Mouse (Mus musculus) liver, embryonic 13.5 days (tissue): ENCODE data around the gene Myh14. TPM values are rescaled to one million over a fixed set of nuclear protein-coding genes. Genes with fewer than 3 reads are reported as not detected.

Experiments used
- ATAC-seq: fragments of 200-750 bp; cut with Nextera tagmentation; 2 replicates; pipeline ENCODE4 v1.8.0; 2017; ENCODE audit warnings: low read depth, mild to moderate bottlenecking, moderate number of reproducible peaks, moderate library complexity
- DNase-seq: peaks from one replicate; pipeline ENCODE4 v3.0.0; 2022
- H3K27ac ChIP-seq: fragments of 300-500 bp; sonication (generic); 2 replicates; pipeline ENCODE4 v1.5.1; 2015; ENCODE audit warnings: moderate library complexity, mild to moderate bottlenecking, inconsistent platforms
- H3K27me3 ChIP-seq: fragments of 300-500 bp; sonication (generic); 2 replicates; pipeline ENCODE4 v1.6.1; 2015; ENCODE audit warnings: mild to moderate bottlenecking, inconsistent platforms
- H3K36me3 ChIP-seq: fragments of 300-500 bp; sonication (generic); 2 replicates; pipeline ENCODE4 v1.6.1; 2015; ENCODE audit warnings: mild to moderate bottlenecking, inconsistent platforms
- H3K4me1 ChIP-seq: fragments of 300-500 bp; sonication (generic); replicated peaks from 2 replicates; pipeline ENCODE4 v1.6.1; 2015; ENCODE audit warnings: inconsistent platforms
- H3K4me2 ChIP-seq: fragments of 300-500 bp; sonication (generic); 2 replicates; pipeline ENCODE4 v1.6.1; 2015; ENCODE audit warnings: inconsistent platforms, mild to moderate bottlenecking, moderate library complexity
- H3K4me3 ChIP-seq: fragments of 300-500 bp; sonication (generic); replicated peaks from 2 replicates; pipeline ENCODE4 v1.5.1; 2015; ENCODE audit warnings: mild to moderate bottlenecking, inconsistent platforms
- H3K9ac ChIP-seq: fragments of 300-500 bp; sonication (generic); 2 replicates; pipeline ENCODE4 v1.6.1; 2015; ENCODE audit warnings: mild to moderate bottlenecking, inconsistent platforms
- H3K9me3 ChIP-seq: fragments of 300-500 bp; sonication (generic); replicated peaks from 2 replicates; pipeline ENCODE4 v1.6.1; 2016; ENCODE audit warnings: inconsistent platforms
- WGBS: fragments of 180-500 bp; shearing (Covaris S2); methylation state at CpG from one replicate; pipeline ENCODE4 v1.1.7; 2015; ENCODE audit not compliant: insufficient replicate concordance; 5-methylcytosine and 5-hydroxymethylcytosine counted together
- polyA plus RNA-seq: library from polyadenylated mRNA; unstranded; fragments of >200 nt; fragmentation: Nextera tagmentation; extraction: Ambion mirVana; gene quantifications from 2 replicates; pipeline ENCODE4 v1.2.1, GENCODE M21; 2015

Myh14 gene
- polyA plus RNA-seq, 1 experiment from 2014 or later: 0.31 TPM

DNA sequence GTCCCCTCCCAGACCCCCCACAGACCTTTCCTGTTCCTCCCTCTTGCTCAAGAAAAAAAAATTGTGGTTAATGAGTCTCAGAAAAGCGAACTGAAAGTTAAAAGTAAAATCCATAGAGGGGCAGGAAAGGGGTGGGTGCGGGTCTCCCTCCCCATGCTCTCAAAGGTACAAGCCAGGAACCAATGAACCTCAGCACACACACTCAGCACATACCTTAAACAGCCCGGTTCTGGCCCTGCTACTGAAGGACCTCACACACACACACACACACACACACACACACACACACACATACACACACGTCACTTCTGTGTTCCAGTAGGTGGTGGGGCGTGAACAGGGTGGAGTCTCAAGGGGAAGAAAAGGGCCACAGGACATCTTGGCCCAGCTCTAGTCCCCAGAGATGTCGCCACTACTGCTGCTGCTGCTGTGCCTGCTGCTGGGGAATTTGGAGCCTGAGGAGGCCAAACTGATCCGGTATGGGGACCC lies 98.4 kb downstream of the Myh14 start, which contains the start of gene Napsa:
TSS of gene Napsa (plus strand) at position 168 of the 489 bp plus-strand sequence.
- no peak within 1 kb of the TSS for H3K9ac ChIP-seq
- no peak within 1 kb of the TSS for H3K4me3 ChIP-seq
- 17% methylated on average over 7 of the region's 7 CpGs for WGBS
- H3K36me3 ChIP-seq: no peaks in the 10 kb centered on the region
- H3K27me3 ChIP-seq: peaks cover 5% of the 10 kb centered on the region; the same call in 1 of the 2 replicates
- H3K4me1 ChIP-seq: no peaks in the 10 kb centered on the region
- no peaks in the 10 kb centered on the region for H3K9me3 ChIP-seq
- H3K4me2 ChIP-seq: no peak within 1 kb of the TSS
- DNase-seq (no peak), ATAC-seq (no peak)
- no peak within 1 kb of the TSS for H3K27ac ChIP-seq

DNA sequence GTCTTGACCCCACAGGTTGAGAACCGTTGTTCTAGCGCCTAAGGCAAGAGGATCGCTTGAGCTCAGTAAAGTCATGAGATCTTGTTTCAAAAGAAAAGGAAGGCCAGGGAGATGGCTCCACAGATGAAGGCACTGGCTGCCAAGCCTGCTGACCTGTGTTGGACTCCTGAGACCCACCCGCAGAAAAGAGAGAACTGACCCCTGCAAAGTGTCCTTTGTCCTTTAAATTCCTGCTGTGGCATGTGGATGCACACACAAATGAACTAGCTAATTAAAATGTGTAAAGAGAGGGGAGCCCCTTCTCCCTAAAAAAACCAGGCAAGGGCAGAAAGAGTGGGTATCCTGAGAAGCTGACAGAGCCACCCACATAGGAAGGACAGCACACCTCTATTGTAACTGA lies 98.8 kb downstream of the Myh14 start:
- Histone ChIP-seq H3K27ac (no peak overlapping the region), H3K36me3 (no peaks in the 10 kb centered on the region), H3K4me2 (no peak overlapping the region), H3K4me3 (no peak overlapping the region), H3K27me3 (peaks cover 5% of the 10 kb centered on the region; the same call in 1 of the 2 replicates), H3K9ac (no peak overlapping the region), H3K9me3 (no peaks in the 10 kb centered on the region), H3K4me1 (no peaks in the 10 kb centered on the region)
- ATAC-seq (no peak), DNase-seq (no peak)
- WGBS: 70% methylated on average over 4 of the region's 4 CpGs

DNA sequence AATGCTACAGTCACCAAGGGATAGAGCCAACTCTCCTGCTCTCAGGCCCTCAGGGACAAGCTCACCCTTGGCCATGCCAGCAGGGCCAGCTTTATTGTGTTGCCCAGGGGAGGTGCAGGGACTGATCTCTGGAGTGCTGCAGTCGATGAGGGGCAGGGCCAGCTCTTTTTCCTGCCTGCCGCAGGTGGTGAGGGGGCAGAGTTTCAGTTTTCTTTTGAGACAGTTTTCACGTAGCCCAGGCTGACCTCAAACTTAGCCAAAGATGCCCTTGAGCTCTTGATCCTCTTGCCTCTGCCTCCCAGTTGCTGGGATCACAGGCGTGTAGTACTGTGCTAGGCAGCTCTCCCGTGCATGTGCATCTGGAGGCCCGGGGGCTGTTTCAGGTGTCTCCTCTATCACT lies 99.7 kb downstream of the Myh14 start:
- ATAC-seq (no peak), DNase-seq (no peak)
- Histone ChIP-seq H3K4me3 (no peak overlapping the region), H3K9me3 (no peaks in the 10 kb centered on the region), H3K4me2 (no peak overlapping the region), H3K27me3 (peaks cover 7% of the 10 kb centered on the region; the same call in 1 of the 2 replicates), H3K27ac (no peak overlapping the region), H3K36me3 (no peaks in the 10 kb centered on the region), H3K9ac (no peak overlapping the region), H3K4me1 (no peaks in the 10 kb centered on the region)
- 60% methylated on average over 6 of the region's 6 CpGs for WGBS

DNA sequence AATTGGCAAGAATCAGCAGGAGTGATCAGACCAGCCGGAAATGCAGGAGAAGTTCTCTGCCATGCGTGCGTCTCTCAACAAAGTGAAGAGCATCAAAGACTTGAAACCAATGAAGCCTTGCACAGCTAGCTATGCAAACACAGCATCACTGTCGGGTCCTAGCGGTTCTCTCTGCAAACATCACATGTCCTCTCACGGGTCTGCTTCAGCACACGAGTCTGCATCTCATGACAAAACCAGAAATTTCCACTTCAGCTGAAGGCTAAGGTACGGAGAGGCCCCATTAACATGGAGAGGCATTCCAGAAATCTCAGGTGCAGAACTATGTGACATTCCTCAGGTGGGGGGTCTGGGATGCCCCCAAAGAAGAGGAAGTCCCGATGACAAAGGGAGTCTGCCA lies 101.8 kb downstream of the Myh14 start:
- Histone ChIP-seq H3K9ac (no peak overlapping the region), H3K36me3 (no peaks in the 10 kb centered on the region), H3K27ac (no peak overlapping the region), H3K4me3 (no peak overlapping the region), H3K4me1 (no peaks in the 10 kb centered on the region), H3K4me2 (no peak overlapping the region), H3K27me3 (peaks cover 10% of the 10 kb centered on the region; the same call in 1 of the 2 replicates), H3K9me3 (no peaks in the 10 kb centered on the region)
- ATAC-seq: no peak
- DNase-seq: no peak
- 52% methylated on average over 9 of the region's 9 CpGs for WGBS

DNA sequence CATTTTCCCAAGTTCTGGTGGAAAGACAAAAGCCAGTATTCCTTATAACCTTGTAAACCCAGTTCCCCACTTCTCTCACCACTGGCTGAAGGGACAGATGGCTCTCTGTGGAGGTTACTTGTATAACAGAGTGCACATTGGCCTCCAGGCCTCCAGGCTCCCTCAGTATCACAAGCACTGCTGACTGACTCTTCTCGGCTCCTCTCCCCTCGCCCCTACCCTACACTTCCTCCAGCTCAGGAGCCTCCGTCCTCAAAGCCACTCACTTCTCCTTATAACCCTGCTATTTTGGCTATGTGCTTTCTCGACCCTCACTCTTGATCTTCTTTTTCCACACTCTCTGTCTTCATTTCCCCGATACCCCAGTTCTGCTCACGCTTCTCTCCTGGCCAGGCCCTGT lies 105.2 kb downstream of the Myh14 start:
- no peak overlapping the region for H3K4me2 ChIP-seq
- H3K36me3 ChIP-seq: no peaks in the 10 kb centered on the region
- DNase-seq: no peak
- H3K4me1 ChIP-seq: no peaks in the 10 kb centered on the region
- no peak for ATAC-seq
- peaks cover 10% of the 10 kb centered on the region; the same call in 1 of the 2 replicates for H3K27me3 ChIP-seq
- H3K9me3 ChIP-seq: no peaks in the 10 kb centered on the region
- no peak overlapping the region for H3K27ac ChIP-seq
- no peak overlapping the region for H3K9ac ChIP-seq
- 42% methylated on average over 6 of the region's 6 CpGs for WGBS
- no peak overlapping the region for H3K4me3 ChIP-seq

DNA sequence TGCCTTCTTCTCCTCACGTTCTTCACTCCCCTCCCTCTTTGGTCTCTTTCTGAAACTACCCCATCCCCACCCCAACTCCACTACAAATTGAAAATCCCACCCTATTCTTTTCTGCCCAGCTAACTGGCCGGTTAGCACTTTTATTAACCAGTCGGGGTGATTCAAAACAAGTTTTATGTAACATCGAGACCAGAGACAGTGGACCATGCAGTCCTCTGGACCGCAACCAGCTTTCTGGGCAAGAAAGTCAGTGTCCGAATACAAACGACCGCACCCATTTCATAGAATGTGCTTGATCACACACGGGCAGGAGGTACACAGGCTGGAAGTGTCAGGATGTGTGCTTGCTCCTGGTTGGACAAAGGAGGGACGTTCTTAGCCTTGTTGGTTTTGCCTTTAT lies 106.2 kb downstream of the Myh14 start:
- Histone ChIP-seq H3K27ac (no peak overlapping the region), H3K4me1 (no peaks in the 10 kb centered on the region), H3K4me3 (no peak overlapping the region), H3K9ac (no peak overlapping the region), H3K27me3 (peaks cover 10% of the 10 kb centered on the region; the same call in 1 of the 2 replicates), H3K4me2 (no peak overlapping the region), H3K9me3 (no peaks in the 10 kb centered on the region), H3K36me3 (no peaks in the 10 kb centered on the region)
- no peak for DNase-seq
- 71% methylated on average over 10 of the region's 10 CpGs for WGBS
- ATAC-seq: no peak

DNA sequence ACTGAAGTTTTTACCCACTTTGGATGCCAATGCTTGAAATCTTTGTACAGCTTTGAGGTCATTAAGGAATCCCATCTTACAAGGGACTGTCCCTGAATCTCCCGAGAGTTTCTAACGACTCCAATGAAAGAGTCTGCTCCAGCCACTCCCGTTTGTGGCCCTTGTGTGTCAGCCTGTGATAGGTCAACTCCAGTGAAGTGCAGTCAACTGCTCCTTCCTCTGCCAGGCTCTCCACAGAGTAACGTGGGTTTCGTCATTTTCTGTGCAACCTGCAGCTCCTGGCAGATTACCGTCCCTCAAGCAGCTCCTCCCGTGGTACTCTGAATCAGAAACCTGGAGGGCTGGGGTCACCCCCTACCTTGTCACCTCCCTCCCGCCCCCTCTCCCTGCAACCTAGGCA lies 107.4 kb downstream of the Myh14 start:
- Histone ChIP-seq H3K4me3 (no peak overlapping the region), H3K36me3 (no peaks in the 10 kb centered on the region), H3K9ac (no peak overlapping the region), H3K4me1 (no peaks in the 10 kb centered on the region), H3K27me3 (0 out of 2 replicates have a peak, but pooled peaks cover 5% of the 10 kb centered on the region), H3K4me2 (no peak overlapping the region), H3K27ac (no peak overlapping the region), H3K9me3 (no peaks in the 10 kb centered on the region)
- DNase-seq (no peak), ATAC-seq (no peak)
- 33% methylated on average over 8 of the region's 8 CpGs for WGBS

DNA sequence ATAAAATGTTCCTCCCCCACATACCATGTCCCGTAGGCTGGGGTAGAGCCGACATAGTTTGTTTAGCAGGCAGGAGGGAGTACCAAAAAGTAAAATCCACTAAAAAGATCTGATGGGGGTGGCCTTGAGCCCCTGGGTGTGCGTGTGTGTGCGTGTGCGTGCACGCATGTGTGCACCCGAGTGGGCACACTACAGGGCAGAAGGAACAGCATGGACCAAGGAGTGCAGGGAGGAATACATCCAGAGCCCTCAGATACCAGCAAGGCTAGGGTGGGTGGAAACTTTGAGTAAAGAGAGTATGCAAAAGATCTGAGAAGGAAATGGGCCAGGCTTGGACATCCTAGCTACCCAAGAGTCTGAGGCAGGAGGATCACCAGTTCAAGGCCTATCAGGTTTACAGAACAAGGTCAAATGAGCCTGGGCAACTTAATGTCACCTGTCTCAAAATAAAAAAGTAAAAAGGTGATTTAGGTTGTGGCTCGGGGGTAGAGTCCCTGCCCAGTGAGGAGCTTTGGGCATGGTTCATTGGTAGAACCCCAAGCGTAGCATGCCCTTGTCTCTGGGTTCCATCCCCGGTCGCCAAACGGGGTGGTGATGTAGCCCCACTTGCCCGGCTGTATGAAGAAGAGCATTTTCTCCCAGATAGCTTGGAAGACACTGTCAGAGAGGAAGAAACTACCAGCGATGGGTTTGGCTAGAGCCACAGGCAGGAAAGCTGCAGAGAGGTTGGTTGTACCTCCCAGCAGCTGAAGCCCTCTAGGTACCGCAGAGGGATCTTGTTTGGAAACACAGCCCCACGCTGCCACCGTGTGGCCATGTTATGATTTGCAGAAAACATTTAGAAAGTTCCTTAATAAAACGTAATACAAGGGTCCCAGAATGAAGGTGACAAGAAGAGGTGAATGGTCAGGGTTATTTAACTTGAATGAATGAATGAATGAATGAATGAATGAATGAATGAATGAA lies 109.9 kb downstream of the Myh14 start:
- no peaks in the 10 kb centered on the region for H3K4me1 ChIP-seq
- H3K27ac ChIP-seq: no peak overlapping the region
- no peak overlapping the region for H3K4me3 ChIP-seq
- WGBS: 50% methylated on average over 18 of the region's 18 CpGs
- peak; percentile 31; the same call in 1 of the 2 replicates for ATAC-seq
- peak; percentile 57 for DNase-seq
- no peak overlapping the region for H3K4me2 ChIP-seq
- no peak overlapping the region for H3K9ac ChIP-seq
- H3K36me3 ChIP-seq: no peaks in the 10 kb centered on the region
- 0 out of 2 replicates have a peak, but pooled peaks cover 3% of the 10 kb centered on the region for H3K27me3 ChIP-seq
- no peaks in the 10 kb centered on the region for H3K9me3 ChIP-seq

DNA sequence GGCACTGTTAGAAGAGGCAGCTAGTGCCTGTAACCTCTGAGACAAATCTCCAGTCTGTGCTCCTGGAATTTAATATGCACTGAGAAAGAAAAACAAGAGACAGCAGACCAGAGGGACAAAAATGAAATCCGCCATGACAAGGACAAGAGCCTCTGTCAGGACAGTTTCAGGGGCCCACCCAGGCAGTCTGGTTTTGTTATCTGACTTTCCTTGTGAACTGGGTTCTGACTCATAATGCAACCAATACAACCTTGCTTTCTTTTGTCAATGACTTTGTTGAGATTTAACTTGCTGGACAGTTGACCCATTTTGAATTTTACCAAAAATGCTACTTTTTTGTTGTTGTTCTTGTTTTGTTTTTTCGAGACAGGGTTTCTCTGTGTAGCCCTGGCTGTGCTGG lies 113.0 kb downstream of the Myh14 start:
- peaks cover under 1% of the 10 kb centered on the region for H3K36me3 ChIP-seq
- H3K9me3 ChIP-seq: no peaks in the 10 kb centered on the region
- H3K4me3 ChIP-seq: no peak overlapping the region
- no peak overlapping the region for H3K9ac ChIP-seq
- no peaks in the 10 kb centered on the region for H3K27me3 ChIP-seq
- ATAC-seq: no peak
- peaks cover 12% of the 10 kb centered on the region for H3K4me1 ChIP-seq
- H3K4me2 ChIP-seq: no peak overlapping the region
- no peak for DNase-seq
- WGBS: 48% methylated on average over 2 of the region's 2 CpGs
- H3K27ac ChIP-seq: no peak overlapping the region
